Mouse (Mus musculus) embryonic facial prominence, embryonic 12.5 days (tissue): Measurements from ENCODE around the gene Taf5l. TPM values are rescaled to one million over a fixed set of nuclear protein-coding genes. Genes with fewer than 3 reads are reported as not detected.

Experiments
- ATAC-seq: fragments of 200-750 bp; cut with Nextera tagmentation; 2 replicates; pipeline ENCODE4 v1.8.0; 2017; ENCODE audit not compliant: insufficient number of reproducible peaks, insufficient read depth, low FRiP score, low TSS enrichment
- H3K27ac ChIP-seq: fragments of 300-500 bp; sonication (generic); 2 replicates; pipeline ENCODE4 v1.5.1; 2016; ENCODE audit warnings: mild to moderate bottlenecking
- H3K27me3 ChIP-seq: fragments of 300-500 bp; sonication (generic); 2 replicates; pipeline ENCODE4 v1.6.1; 2016; ENCODE audit warnings: mild to moderate bottlenecking, moderate library complexity
- H3K36me3 ChIP-seq: fragments of 300-500 bp; sonication (generic); 2 replicates; pipeline ENCODE4 v1.6.1; 2016; ENCODE audit warnings: mild to moderate bottlenecking
- H3K4me1 ChIP-seq: fragments of 300-500 bp; sonication (generic); 2 replicates; pipeline ENCODE4 v1.6.1; 2016
- H3K4me2 ChIP-seq: fragments of 300-500 bp; sonication (generic); replicated peaks from 2 replicates; pipeline ENCODE4 v1.6.1; 2016; ENCODE audit warnings: mild to moderate bottlenecking, moderate library complexity
- H3K4me3 ChIP-seq: fragments of 300-500 bp; sonication (generic); 2 replicates; pipeline ENCODE4 v1.5.1; 2016; ENCODE audit warnings: mild to moderate bottlenecking
- H3K9ac ChIP-seq: fragments of 300-500 bp; sonication (generic); 2 replicates; pipeline ENCODE4 v1.6.1; 2016; ENCODE audit warnings: mild to moderate bottlenecking, moderate library complexity
- H3K9me3 ChIP-seq: fragments of 300-500 bp; sonication (generic); 2 replicates; pipeline ENCODE4 v1.6.1; 2016; ENCODE audit warnings: mild to moderate bottlenecking, moderate library complexity
- WGBS: fragments of 180-500 bp; shearing (Covaris S2); methylation state at CpG from one replicate; pipeline ENCODE4 v1.1.7; 2016; 5-methylcytosine and 5-hydroxymethylcytosine counted together
- polyA plus RNA-seq: library from polyadenylated mRNA; unstranded; fragments of >200 nt; fragmentation: Nextera tagmentation; extraction: Ambion mirVana; gene quantifications from 2 replicates; pipeline ENCODE4 v1.2.1, GENCODE M21; 2016

Gene Taf5l
- 46.3 and 47.5 TPM in 2 replicates for polyA plus RNA-seq

- Histone ChIP-seq H3K27me3 (no peaks in the 10 kb centered on the region), H3K27ac (peak within 1 kb of the TSS; percentile 95), H3K4me1 (peaks cover 23% of the 10 kb centered on the region), H3K36me3 (peaks cover 14% of the 10 kb centered on the region; the same call in 1 of the 2 replicates), H3K4me2 (peak within 1 kb of the TSS; percentile 76), H3K4me3 (peak within 1 kb of the TSS; percentile 78), H3K9me3 (no peaks in the 10 kb centered on the region), H3K9ac (peak within 1 kb of the TSS; percentile 79)
- peak; percentile 91 for ATAC-seq
- under 1% methylated on average over 73 of the region's 74 CpGs for WGBS
Measured at GRCm38 (mm10) chr8:124021237-124022227, at the start of gene Taf5l, which contains the start of gene Urb2. TSS of gene Taf5l (minus strand) at chr8:124021397. TSS of gene Urb2 (plus strand) at chr8:124021508.

- ATAC-seq, result no peak
- Histone ChIP-seq H3K4me3 (no peak overlapping the region), H3K4me2 (peak overlapping the region; percentile 11; the same call in 1 of the 2 replicates), H3K27me3 (no peaks in the 10 kb centered on the region), H3K4me1 (peaks cover 26% of the 10 kb centered on the region), H3K9ac (no peak overlapping the region), H3K9me3 (no peaks in the 10 kb centered on the region), H3K36me3 (no peaks in the 10 kb centered on the region), H3K27ac (0 out of 2 replicates have a peak overlapping the region, but pooled peaks have one; percentile 41)
- 23% methylated on average over 18 of the region's 18 CpGs for WGBS
Measured at GRCm38 (mm10) chr8:124070363-124071324, 49.4 kb upstream of the Taf5l start.

- no peak overlapping the region for H3K9ac ChIP-seq
Measured at GRCm38 (mm10) chr8:124067059-124067750, 46.0 kb upstream of the Taf5l start.

GRCm38 (mm10) chr8:124066325-124067058 is 45.3 kb upstream of the Taf5l start:
- no peak overlapping the region for H3K9ac ChIP-seq
- peaks cover 24% of the 10 kb centered on the region for H3K4me1 ChIP-seq
- no peaks in the 10 kb centered on the region for H3K9me3 ChIP-seq
- H3K36me3 ChIP-seq, result no peaks in the 10 kb centered on the region
- H3K4me2 ChIP-seq, result no peak overlapping the region
- no peak; the same call in 1 of the 2 replicates for ATAC-seq
- H3K27ac ChIP-seq, result peak overlapping the region; percentile 41; the same call in 1 of the 2 replicates
- WGBS, result 57% methylated on average over 4 of the region's 4 CpGs
- no peaks in the 10 kb centered on the region for H3K27me3 ChIP-seq
- H3K4me3 ChIP-seq, result no peak overlapping the region

More at GRCm38 (mm10) chr8:124067059-124067750, 46.0 kb upstream of the Taf5l start:
- H3K36me3 ChIP-seq, result no peaks in the 10 kb centered on the region
- no peak overlapping the region for H3K4me2 ChIP-seq
- H3K9me3 ChIP-seq, result no peaks in the 10 kb centered on the region
- WGBS, result 65% methylated on average over 4 of the region's 4 CpGs
- H3K27me3 ChIP-seq, result no peaks in the 10 kb centered on the region
- no peak for ATAC-seq
- no peak overlapping the region for H3K4me3 ChIP-seq
- peaks cover 26% of the 10 kb centered on the region for H3K4me1 ChIP-seq
- 0 out of 2 replicates have a peak overlapping the region, but pooled peaks have one; percentile 41 for H3K27ac ChIP-seq

GRCm38 (mm10) chr8:124056832-124057655 is 35.8 kb upstream of the Taf5l start:
- Histone ChIP-seq H3K4me2 (no peak overlapping the region), H3K9me3 (no peaks in the 10 kb centered on the region), H3K27me3 (no peaks in the 10 kb centered on the region), H3K4me3 (no peak overlapping the region), H3K36me3 (no peaks in the 10 kb centered on the region), H3K27ac (no peak overlapping the region), H3K9ac (no peak overlapping the region), H3K4me1 (no peaks in the 10 kb centered on the region)
- 80% methylated on average over 11 of the region's 11 CpGs for WGBS
- ATAC-seq, result no peak

- 54% methylated on average over 4 of the region's 4 CpGs for WGBS
- H3K9ac ChIP-seq, result no peak overlapping the region
- H3K9me3 ChIP-seq, result no peaks in the 10 kb centered on the region
- peaks cover 5% of the 10 kb centered on the region; the same call in 1 of the 2 replicates for H3K36me3 ChIP-seq
- H3K27me3 ChIP-seq, result no peaks in the 10 kb centered on the region
- ATAC-seq, result no peak
- no peak overlapping the region for H3K4me2 ChIP-seq
- no peak overlapping the region for H3K27ac ChIP-seq
- no peak overlapping the region for H3K4me3 ChIP-seq
- no peaks in the 10 kb centered on the region for H3K4me1 ChIP-seq
Measured at GRCm38 (mm10) chr8:124052568-124052967, 31.4 kb upstream of the Taf5l start.

- Histone ChIP-seq H3K9me3 (no peaks in the 10 kb centered on the region), H3K27me3 (no peaks in the 10 kb centered on the region), H3K4me1 (no peaks in the 10 kb centered on the region), H3K27ac (no peak overlapping the region), H3K4me3 (no peak overlapping the region), H3K36me3 (peaks cover 9% of the 10 kb centered on the region; the same call in 1 of the 2 replicates), H3K9ac (no peak overlapping the region), H3K4me2 (no peak overlapping the region)
- WGBS, result 27% methylated on average over 3 of the region's 3 CpGs
- no peak for ATAC-seq
Measured at GRCm38 (mm10) chr8:124052110-124052509, 30.9 kb upstream of the Taf5l start.

GRCm38 (mm10) chr8:124045856-124046255 is 24.7 kb upstream of the Taf5l start:
- Histone ChIP-seq H3K27me3 (no peaks in the 10 kb centered on the region), H3K4me2 (no peak overlapping the region), H3K4me3 (no peak overlapping the region), H3K9ac (no peak overlapping the region), H3K9me3 (no peaks in the 10 kb centered on the region), H3K4me1 (no peaks in the 10 kb centered on the region), H3K27ac (no peak overlapping the region), H3K36me3 (peaks cover 45% of the 10 kb centered on the region)
- no peak for ATAC-seq
- 89% methylated on average over 8 of the region's 8 CpGs for WGBS

GRCm38 (mm10) chr8:124044931-124045330 is 23.7 kb upstream of the Taf5l start:
- Histone ChIP-seq H3K9me3 (no peaks in the 10 kb centered on the region), H3K27me3 (no peaks in the 10 kb centered on the region), H3K27ac (no peak overlapping the region), H3K4me3 (no peak overlapping the region), H3K4me2 (no peak overlapping the region), H3K4me1 (no peaks in the 10 kb centered on the region), H3K9ac (no peak overlapping the region), H3K36me3 (peaks cover 51% of the 10 kb centered on the region)
- 94% methylated on average over 12 of the region's 12 CpGs for WGBS
- ATAC-seq, result no peak

GRCm38 (mm10) chr8:124044421-124044820 is 23.2 kb upstream of the Taf5l start:
- Histone ChIP-seq H3K4me3 (no peak overlapping the region), H3K27ac (no peak overlapping the region)
- no peak for ATAC-seq

More at GRCm38 (mm10) chr8:124044421-124044820, 23.2 kb upstream of the Taf5l start:
- H3K9me3 ChIP-seq, result no peaks in the 10 kb centered on the region
- 94% methylated on average over 5 of the region's 5 CpGs for WGBS
- H3K27me3 ChIP-seq, result no peaks in the 10 kb centered on the region
- no peak overlapping the region for H3K9ac ChIP-seq
- no peak overlapping the region for H3K4me2 ChIP-seq
- H3K4me1 ChIP-seq, result no peaks in the 10 kb centered on the region
- H3K36me3 ChIP-seq, result peaks cover 56% of the 10 kb centered on the region
